Mouse (Mus musculus) liver, embryonic 11.5 days (tissue): ENCODE data around the gene Ndufa8. TPM values are rescaled to one million over a fixed set of nuclear protein-coding genes. Genes with fewer than 3 reads are reported as not detected.
A peak's percentile ranks its signal among the peaks of the same experiment; 100 is the strongest.

Source experiments
- ATAC-seq: fragments of 200-750 bp; cut with Nextera tagmentation; replicated peaks from 2 replicates; pipeline ENCODE4 v1.8.0; 2017; ENCODE audit warnings: moderate number of reproducible peaks, mild to moderate bottlenecking, moderate TSS enrichment, moderate library complexity; ENCODE audit not compliant: low FRiP score
- DNase-seq: peaks from one replicate; pipeline ENCODE4 v3.0.0-alpha.2; 2017; ENCODE audit warnings: low spot score
- H3K27ac ChIP-seq: fragments of 300-500 bp; sonication (generic); 2 replicates; pipeline ENCODE4 v1.5.1; 2014; ENCODE audit warnings: mild to moderate bottlenecking, low read depth, low read length, control low read depth
- H3K27me3 ChIP-seq: fragments of 300-500 bp; sonication (generic); replicated peaks from 2 replicates; pipeline ENCODE4 v1.6.1; 2014; ENCODE audit warnings: low read length, mixed read lengths; ENCODE audit not compliant: control insufficient read depth, insufficient read depth
- H3K36me3 ChIP-seq: fragments of 300-500 bp; sonication (generic); 2 replicates; pipeline ENCODE4 v1.6.1; 2014; ENCODE audit warnings: mild to moderate bottlenecking, low read length, moderate library complexity, mixed read lengths; ENCODE audit not compliant: control insufficient read depth, insufficient read depth
- H3K4me1 ChIP-seq: fragments of 300-500 bp; sonication (generic); replicated peaks from 2 replicates; pipeline ENCODE4 v1.6.1; 2014; ENCODE audit warnings: low read length, mixed read lengths; ENCODE audit not compliant: control insufficient read depth, insufficient read depth
- H3K4me2 ChIP-seq: fragments of 300-500 bp; sonication (generic); 2 replicates; pipeline ENCODE4 v1.6.1; 2014; ENCODE audit warnings: mild to moderate bottlenecking, control low read depth, moderate library complexity
- H3K4me3 ChIP-seq: fragments of 300-500 bp; sonication (generic); 2 replicates; pipeline ENCODE4 v1.5.1; 2014; ENCODE audit warnings: low read depth, low read length, control low read depth
- H3K9ac ChIP-seq: fragments of 300-500 bp; sonication (generic); 2 replicates; pipeline ENCODE4 v1.6.1; 2014; ENCODE audit warnings: low read depth, low read length, control low read depth
- H3K9me3 ChIP-seq: fragments of 300-500 bp; sonication (generic); 2 replicates; pipeline ENCODE4 v1.6.1; 2016; ENCODE audit warnings: low read length, inconsistent platforms, mixed read lengths; ENCODE audit not compliant: control insufficient read depth
- WGBS: fragments of 180-500 bp; shearing (Covaris S2); extraction: QIAGEN DNeasy Blood & Tissue Kit; methylation state at CpG from one replicate; pipeline ENCODE4 v1.1.7; 2014; 5-methylcytosine and 5-hydroxymethylcytosine counted together
- polyA plus RNA-seq: library from polyadenylated mRNA; unstranded; fragments of >200 nt; fragmentation: Nextera tagmentation; extraction: Ambion mirVana; gene quantifications from 2 replicates; pipeline ENCODE4 v1.2.1, GENCODE M21; 2014

The Ndufa8 gene
- polyA plus RNA-seq, 1 experiment from 2014 or later = 269 TPM

GRCm38 (mm10) chr2:36033966-36034365 is 15.2 kb downstream of the Ndufa8 start:
- DNase-seq (no peak), ATAC-seq (no peak)
- Histone ChIP-seq H3K27me3 (no peaks in the 10 kb centered on the region), H3K4me3 (no peak overlapping the region), H3K9ac (no peak overlapping the region), H3K9me3 (0 out of 2 replicates have a peak, but pooled peaks cover 3% of the 10 kb centered on the region), H3K27ac (no peak overlapping the region), H3K4me1 (no peaks in the 10 kb centered on the region), H3K4me2 (no peak overlapping the region), H3K36me3 (peaks cover 19% of the 10 kb centered on the region)
- WGBS = 82% methylated on average over 7 of the region's 7 CpGs

DNA sequence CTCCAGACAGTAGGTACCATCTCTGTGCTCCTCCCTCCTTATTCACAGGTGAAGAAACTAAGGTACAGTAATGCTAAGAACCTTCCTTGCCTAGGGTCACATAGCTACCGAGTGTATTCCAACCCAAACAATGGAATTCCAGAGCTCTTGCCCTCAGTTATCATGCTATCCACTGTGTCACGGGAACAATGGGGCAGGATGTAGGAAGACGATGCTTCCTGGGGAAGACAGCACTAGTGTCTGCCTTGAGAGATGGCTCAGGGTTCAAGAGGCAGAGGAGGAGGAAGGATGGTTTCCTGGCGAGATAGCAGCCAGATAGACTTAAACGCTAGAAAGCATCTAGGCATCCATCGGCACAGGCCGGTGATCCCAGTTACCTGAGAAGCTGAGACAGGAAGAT is 16.3 kb downstream of the Ndufa8 start:
- Histone ChIP-seq H3K27ac (no peak overlapping the region), H3K9ac (no peak overlapping the region), H3K4me2 (no peak overlapping the region), H3K27me3 (no peaks in the 10 kb centered on the region), H3K4me3 (no peak overlapping the region), H3K9me3 (0 out of 2 replicates have a peak, but pooled peaks cover 3% of the 10 kb centered on the region), H3K4me1 (no peaks in the 10 kb centered on the region), H3K36me3 (peaks cover 15% of the 10 kb centered on the region)
- WGBS = 50% methylated on average over 7 of the region's 7 CpGs
- DNase-seq = no peak
- ATAC-seq = no peak

- H3K36me3 ChIP-seq = no peaks in the 10 kb centered on the region
- H3K4me3 ChIP-seq = no peak overlapping the region
- WGBS = 56% methylated on average over 3 of the region's 3 CpGs
- no peak for ATAC-seq
- no peak overlapping the region for H3K9ac ChIP-seq
- no peaks in the 10 kb centered on the region for H3K4me1 ChIP-seq
- H3K4me2 ChIP-seq = no peak overlapping the region
- H3K27me3 ChIP-seq = peaks cover 6% of the 10 kb centered on the region; the same call in 1 of the 2 replicates
- no peak overlapping the region for H3K27ac ChIP-seq
- H3K9me3 ChIP-seq = no peaks in the 10 kb centered on the region
- DNase-seq = no peak
These were observed 25.9 kb downstream of the Ndufa8 start for GRCm38 (mm10) chr2:36023291-36023690.

GRCm38 (mm10) chr2:36021385-36022159 is 27.6 kb downstream of the Ndufa8 start:
- Histone ChIP-seq H3K27ac (no peak overlapping the region), H3K36me3 (no peaks in the 10 kb centered on the region), H3K4me3 (no peak overlapping the region), H3K9me3 (no peaks in the 10 kb centered on the region), H3K4me2 (peak overlapping the region; percentile 54), H3K9ac (no peak overlapping the region), H3K4me1 (no peaks in the 10 kb centered on the region), H3K27me3 (peaks cover 6% of the 10 kb centered on the region; the same call in 1 of the 2 replicates)
- ATAC-seq = no peak
- DNase-seq = peak; percentile 64
- WGBS = 16% methylated on average over 32 of the region's 32 CpGs

DNA sequence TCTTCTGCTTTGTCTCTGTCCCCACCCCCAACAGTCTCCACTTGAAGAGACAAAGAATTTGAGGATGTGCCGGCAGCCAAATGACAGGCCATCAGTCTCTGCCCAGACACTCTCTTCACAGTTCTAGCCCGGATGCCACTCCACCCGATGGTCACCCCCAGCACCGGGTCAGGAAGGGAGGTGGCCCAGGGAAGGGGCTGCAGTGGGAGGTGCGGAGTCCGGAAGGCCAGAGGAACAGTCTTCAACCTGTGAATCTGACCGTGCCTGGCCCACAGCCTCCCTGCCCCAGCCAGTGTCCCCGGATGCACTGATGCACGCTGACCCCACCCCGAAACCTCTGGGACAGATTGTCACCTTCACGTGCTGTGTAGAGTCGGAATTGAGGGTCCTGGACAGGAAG is 36.2 kb downstream of the Ndufa8 start:
- 47% methylated on average over 12 of the region's 12 CpGs for WGBS
- H3K4me1 ChIP-seq = no peaks in the 10 kb centered on the region
- H3K27me3 ChIP-seq = peaks cover 32% of the 10 kb centered on the region
- H3K9me3 ChIP-seq = no peaks in the 10 kb centered on the region
- ATAC-seq = no peak
- H3K4me3 ChIP-seq = no peak overlapping the region
- H3K27ac ChIP-seq = no peak overlapping the region
- H3K9ac ChIP-seq = no peak overlapping the region
- no peaks in the 10 kb centered on the region for H3K36me3 ChIP-seq
- no peak overlapping the region for H3K4me2 ChIP-seq
- no peak for DNase-seq

GRCm38 (mm10) chr2:36011331-36011825 is 37.8 kb downstream of the Ndufa8 start:
- peak; percentile 46 for DNase-seq
- no peaks in the 10 kb centered on the region for H3K4me1 ChIP-seq
- WGBS = 1% methylated on average over 44 of the region's 44 CpGs
- peak overlapping the region; percentile 44 for H3K4me3 ChIP-seq
- H3K27me3 ChIP-seq = peaks cover 32% of the 10 kb centered on the region
- no peaks in the 10 kb centered on the region for H3K36me3 ChIP-seq
- H3K4me2 ChIP-seq = peak overlapping the region; percentile 65
- no peak for ATAC-seq
- H3K9ac ChIP-seq = no peak overlapping the region
- no peak overlapping the region for H3K27ac ChIP-seq
- no peaks in the 10 kb centered on the region for H3K9me3 ChIP-seq

DNA sequence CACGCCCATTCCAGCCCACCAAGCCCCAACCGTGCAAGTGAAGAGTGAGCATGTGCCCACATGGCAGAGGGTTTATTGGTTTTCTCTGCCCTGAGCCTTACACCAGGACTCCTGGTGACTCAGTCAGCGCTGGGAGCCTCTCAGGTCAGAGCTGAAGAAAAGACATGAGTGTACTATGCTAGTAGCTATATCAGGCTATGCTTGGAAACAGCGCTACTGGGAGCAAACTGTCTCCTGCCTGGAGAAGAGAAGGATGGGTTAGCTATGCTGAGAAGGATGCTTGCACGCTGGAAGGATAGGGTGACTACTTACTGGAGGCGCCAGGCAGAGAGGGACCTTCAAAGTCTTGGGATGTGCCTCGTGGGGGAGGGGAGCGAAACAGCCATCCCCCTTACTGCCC is 38.6 kb downstream of the Ndufa8 start:
- ATAC-seq = no peak
- H3K36me3 ChIP-seq = no peaks in the 10 kb centered on the region
- H3K4me2 ChIP-seq = peak overlapping the region; percentile 65; the same call in 1 of the 2 replicates
- peaks cover 32% of the 10 kb centered on the region for H3K27me3 ChIP-seq
- no peak for DNase-seq
- H3K4me3 ChIP-seq = no peak overlapping the region
- no peaks in the 10 kb centered on the region for H3K9me3 ChIP-seq
- H3K4me1 ChIP-seq = no peaks in the 10 kb centered on the region
- 50% methylated on average over 8 of the region's 8 CpGs for WGBS
- H3K27ac ChIP-seq = no peak overlapping the region
- H3K9ac ChIP-seq = no peak overlapping the region

DNA sequence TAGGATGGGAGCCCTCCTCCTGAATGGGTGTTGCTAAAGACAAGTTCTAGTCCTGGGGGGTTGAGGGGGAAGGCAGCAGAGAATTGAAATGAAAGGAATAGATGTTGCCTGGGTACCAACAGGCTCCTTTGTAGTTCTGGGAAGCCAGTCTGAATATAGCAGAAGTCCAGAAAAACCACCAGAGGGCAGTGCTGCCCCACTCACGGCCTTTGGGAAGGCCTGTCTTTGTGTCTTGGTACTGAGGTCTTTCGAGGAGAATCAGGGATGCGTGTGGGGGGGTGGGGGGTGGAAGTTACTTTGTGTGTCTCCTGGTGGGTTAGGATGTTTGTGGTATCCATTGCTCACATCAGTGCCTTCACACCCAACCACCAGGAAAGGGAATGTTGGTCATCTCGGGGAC is 39.8 kb downstream of the Ndufa8 start:
- Histone ChIP-seq H3K4me2 (no peak overlapping the region), H3K36me3 (no peaks in the 10 kb centered on the region), H3K4me3 (no peak overlapping the region), H3K9ac (no peak overlapping the region), H3K27ac (no peak overlapping the region), H3K4me1 (no peaks in the 10 kb centered on the region), H3K27me3 (peaks cover 34% of the 10 kb centered on the region), H3K9me3 (no peaks in the 10 kb centered on the region)
- no peak for ATAC-seq
- peak; percentile 51 for DNase-seq
- 24% methylated on average over 4 of the region's 4 CpGs for WGBS

DNA sequence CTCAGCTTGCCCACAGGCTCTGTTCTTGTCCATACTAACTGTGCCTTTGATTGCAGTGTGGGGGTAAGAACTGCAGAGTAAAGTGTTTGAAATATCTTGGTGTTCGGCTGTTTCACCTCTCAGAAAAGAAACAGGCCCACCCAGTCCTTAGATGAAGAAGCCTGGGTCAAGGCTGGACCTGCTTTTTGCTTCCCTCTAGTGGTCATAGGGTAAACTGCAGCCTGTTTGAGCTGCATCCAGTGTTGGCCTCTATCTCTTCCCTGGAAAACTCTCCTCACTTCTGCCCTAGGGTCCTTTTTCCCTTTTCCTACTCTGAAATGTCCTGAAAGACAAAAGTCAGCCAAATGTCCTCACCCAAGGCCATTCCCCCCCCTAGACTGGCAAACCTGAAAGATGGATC is 41.1 kb downstream of the Ndufa8 start:
- 23% methylated on average over 1 of the region's 1 CpGs for WGBS
- no peaks in the 10 kb centered on the region for H3K9me3 ChIP-seq
- DNase-seq = no peak
- H3K27me3 ChIP-seq = peaks cover 34% of the 10 kb centered on the region
- no peak overlapping the region for H3K9ac ChIP-seq
- H3K4me3 ChIP-seq = no peak overlapping the region
- no peak overlapping the region for H3K4me2 ChIP-seq
- H3K36me3 ChIP-seq = no peaks in the 10 kb centered on the region
- no peaks in the 10 kb centered on the region for H3K4me1 ChIP-seq
- H3K27ac ChIP-seq = no peak overlapping the region
- ATAC-seq = no peak
